10 mouse cellular contexts compared by ENCODE assay signal in the genomic region with DNA sequence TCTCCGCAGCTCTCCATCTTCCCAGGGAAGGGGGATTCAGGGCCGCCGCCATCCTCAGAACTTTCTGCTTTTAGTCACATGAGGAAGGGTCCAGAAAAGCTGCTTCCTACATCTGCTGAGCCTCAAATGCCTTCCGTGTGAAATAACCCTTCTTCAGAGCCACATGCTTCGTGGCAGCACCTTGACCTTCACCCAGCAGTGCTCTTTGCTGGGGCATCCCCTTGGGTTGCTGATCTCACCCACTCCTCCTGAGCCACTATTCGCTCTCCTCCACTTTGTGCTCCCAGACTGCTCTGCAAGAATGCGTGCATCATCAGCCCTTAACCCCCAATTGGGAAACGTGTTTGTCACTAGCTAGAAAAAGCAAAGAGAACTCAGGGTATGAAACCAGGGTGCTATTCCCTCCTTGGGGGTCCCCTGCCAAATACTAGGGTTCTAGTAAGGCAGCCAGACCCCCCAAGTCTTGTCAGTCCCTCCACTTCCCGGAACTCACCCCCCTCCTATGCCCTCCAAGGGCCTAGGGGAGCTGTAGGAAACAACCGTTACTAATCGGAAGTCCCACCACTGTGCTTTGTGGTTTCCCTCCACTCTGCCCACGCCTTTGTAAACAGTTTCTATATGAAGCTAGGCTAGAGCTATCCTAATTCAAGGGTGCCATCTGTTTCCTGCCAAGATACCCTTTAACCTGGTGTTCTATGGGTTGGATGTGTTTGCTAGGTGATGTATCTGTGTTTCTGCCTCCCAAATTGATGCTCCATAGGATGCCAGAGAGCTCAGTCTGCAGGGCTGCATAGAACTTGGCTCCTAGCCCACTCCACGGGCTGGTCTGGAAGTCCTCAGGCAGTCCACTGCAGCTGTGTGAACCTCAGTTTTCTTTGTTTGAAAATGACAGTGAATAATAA.
DNase-seq lines count a peak whose midpoint lies in the region; ATAC-seq and TF ChIP-seq lines count a peak whose summit lies in the region.
"Had no signal": no experiment of that assay in that cellular context is flagged by ENCODE, and none has a peak within 500 bp of the region (broad histone marks: within the 10 kb centered on the region; RNA-seq: fewer than 3 reads in every experiment).

No protein-coding gene starts in this region.

- no peak for TF ChIP-seq POLR2A in cerebellum, adult 2 months (IDR thresholded peaks at IDR 0.05; ENCODE audit: borderline replicate concordance, insufficient read depth, low read length)

- ATAC-seq in cerebellum, adult (ENCODE audit: insufficient number of reproducible peaks, low FRiP score, low TSS enrichment), result no peak
- ATAC-seq in neural tube, embryonic 14.5 days (ENCODE audit: low read depth), result 0 out of 2 replicates have a peak, but pooled peaks have one; percentile 9
- ATAC-seq in megakaryocyte-erythroid progenitor cell, adult 5-6 weeks (replicated peaks; ENCODE audit: low FRiP score, low TSS enrichment, poor library complexity, severe bottlenecking), result peak; percentile 70

- H3K36me3 ChIP-seq in neural tube, embryonic 14.5 days (ENCODE audit: control insufficient read depth, insufficient read depth, low read length), result no peaks in the 10 kb centered on the region
- H3K36me3 ChIP-seq: midbrain, embryonic 10.5 days had no signal

- H3K4me2 ChIP-seq in neural tube, embryonic 14.5 days (ENCODE audit: low read depth, low read length), result no peak overlapping the region

- no peaks in the 10 kb centered on the region for H3K9me3 ChIP-seq in neural tube, embryonic 14.5 days (ENCODE audit: control insufficient read depth, low read length)
- H3K9me3 ChIP-seq: midbrain, embryonic 10.5 days had no signal

- H3K27ac ChIP-seq in neural tube, embryonic 14.5 days (ENCODE audit: low read depth, low read length), result no peak overlapping the region
- H3K27ac ChIP-seq in cerebellum, adult 2 months (ENCODE audit: insufficient read depth, low read length), result no peak overlapping the region
- H3K27ac ChIP-seq: midbrain, embryonic 10.5 days had no signal

- no peaks in the 10 kb centered on the region for H3K27me3 ChIP-seq in neural tube, embryonic 14.5 days (ENCODE audit: control insufficient read depth, insufficient read depth, low read length)
- H3K27me3 ChIP-seq in cerebellum, adult 2 months (ENCODE audit: control insufficient read depth, insufficient read depth, low read length), result no peaks in the 10 kb centered on the region

- H3K9ac ChIP-seq in neural tube, embryonic 14.5 days (replicated peaks; ENCODE audit: low read depth, low read length), result no peak overlapping the region

- no peak for TF ChIP-seq CTCF in cerebellum, adult 2 months (IDR thresholded peaks at IDR 0.05; ENCODE audit: borderline replicate concordance, insufficient read depth, low read depth, low read length)

- no peak overlapping the region for H3K4me3 ChIP-seq in neural tube, embryonic 14.5 days (ENCODE audit: low read depth, low read length)
- no peak overlapping the region for H3K4me3 ChIP-seq in cerebellum, adult 2 months (replicated peaks; ENCODE audit: insufficient read depth, low read depth, low read length)
- H3K4me3 ChIP-seq: midbrain, embryonic 10.5 days had no signal

- 66% methylated on average over 13 of the region's 13 CpGs for WGBS in neural tube, embryonic 14.5 days
- 67% methylated on average over 13 of the region's 13 CpGs for WGBS in cerebellum, adult 2 months

- peak; percentile 40 to 42 for DNase-seq in cerebellum, postnatal 10 days
- DNase-seq in neural tube, embryonic 10.5 days (ENCODE audit: extremely low spot score, low spot score), result no peak
- DNase-seq in embryo, embryonic 9.5 days (ENCODE audit: extremely low spot score), result no peak
- DNase-seq in adrenal gland, adult 8-10 months, result no peak
- DNase-seq in cerebellum, adult 2 months, result no peak
- DNase-seq: cerebellum, adult 9-10 months had no signal

- H3K4me1 ChIP-seq in neural tube, embryonic 14.5 days (ENCODE audit: control insufficient read depth, insufficient read depth, low read length), result no peaks in the 10 kb centered on the region
- H3K4me1 ChIP-seq in cerebellum, adult 2 months (ENCODE audit: control insufficient read depth, insufficient read depth, low read length), result no peaks in the 10 kb centered on the region
- H3K4me1 ChIP-seq: midbrain, embryonic 10.5 days had no signal

Comparison
In these comparisons a context has a peak if more than half of its experiments do, and no peak if none do; other contexts are left out.
1. DNase-seq: peak in cerebellum, postnatal 10 days (2 of 2); none in neural tube, embryonic 10.5 days (single experiment), embryo, embryonic 9.5 days (single experiment), adrenal gland, adult 8-10 months (single experiment) and cerebellum, adult 2 months (0 of 2).